Mouse (Mus musculus) spleen, embryonic (tissue): ENCODE results near the gene Ctdnep1.

Experiments used
- CTCF ChIA-PET: fragments of 350-600 bp; sonication (Branson Sonifier 250); formaldehyde crosslinking; loops from one replicate; lab custom pipeline; 2022; lab: Charles Lee

The Ctdnep1 gene

DNA sequence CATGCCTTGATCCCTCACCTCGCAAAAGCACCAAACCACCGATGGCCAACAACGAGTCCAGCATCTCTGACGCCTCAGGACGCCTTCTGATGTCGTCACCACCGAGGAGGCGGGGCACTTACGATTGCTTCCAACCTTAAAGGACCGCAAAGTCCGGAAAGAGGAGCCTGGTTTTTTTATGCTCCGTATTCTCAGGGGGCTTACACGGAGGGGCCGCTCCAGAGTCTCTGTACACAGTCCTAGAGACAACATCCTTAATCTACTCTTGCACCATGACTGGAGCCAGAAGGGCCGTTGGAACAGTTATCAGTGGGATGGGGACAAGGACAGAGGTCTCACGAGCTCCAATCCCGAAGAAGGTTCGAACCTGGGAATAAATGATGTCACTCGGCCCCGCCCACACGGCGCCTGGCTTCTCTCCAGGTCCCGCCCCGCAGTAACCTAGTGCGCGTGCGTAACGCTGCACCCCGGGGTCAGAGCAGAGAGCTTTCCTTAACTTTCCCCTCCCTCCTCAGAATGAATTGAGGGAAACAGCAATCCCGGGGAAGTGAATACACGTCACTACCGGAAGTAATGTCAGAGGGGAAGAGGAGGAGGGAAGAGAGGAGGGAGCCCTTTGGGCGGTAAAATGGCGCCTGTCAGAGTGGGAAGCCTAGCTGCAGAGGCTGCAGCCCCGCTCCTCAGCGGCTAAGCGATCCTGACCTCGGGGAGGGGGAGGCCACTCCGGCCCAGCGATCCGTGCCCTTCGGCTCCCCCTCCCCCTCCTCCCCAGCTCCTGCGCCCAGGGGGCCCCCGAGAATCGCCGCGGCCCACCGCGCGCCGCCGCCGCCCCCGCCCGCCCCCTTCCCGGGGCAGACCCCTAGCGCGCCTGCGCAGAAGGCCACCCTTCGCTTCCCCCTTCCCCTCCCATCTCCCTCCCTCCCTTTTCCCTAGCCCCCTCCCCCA is 488 bp upstream of the Ctdnep1 start:
- CTCF ChIA-PET = interaction anchor here (0.6 kb wide), 1 partner anchor 21 kb away, joined by 3 read pairs; no protein-coding TSS in a partner anchor

DNA sequence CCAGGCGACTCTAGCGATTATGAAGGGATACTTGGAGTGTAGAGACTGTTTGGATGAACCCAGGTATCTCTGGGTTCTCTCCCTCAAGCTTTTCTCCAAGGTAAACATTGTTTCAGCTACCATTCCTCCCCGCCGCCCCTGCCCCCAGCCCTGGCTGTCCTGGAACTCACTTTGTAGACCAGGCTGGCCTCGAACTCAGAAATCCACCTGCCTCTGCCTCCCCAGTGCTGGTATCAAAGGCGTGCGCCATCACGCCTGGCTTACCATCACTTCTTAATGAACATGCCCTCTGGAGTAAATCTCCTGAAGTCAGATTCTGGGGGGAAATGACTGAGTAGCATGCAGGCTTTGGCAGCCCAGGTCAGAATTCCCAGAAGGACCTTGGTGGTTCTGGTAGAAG is 1.3 kb downstream of the Ctdnep1 start, which contains the start of gene Elp5:
Gene Elp5, minus strand, starts transcription at position 293 of the 400 bp plus-strand sequence.
- CTCF ChIA-PET = interaction anchor here (1.2 kb wide), 1 partner anchor 21 kb away, joined by 3 read pairs; no protein-coding TSS in a partner anchor

DNA sequence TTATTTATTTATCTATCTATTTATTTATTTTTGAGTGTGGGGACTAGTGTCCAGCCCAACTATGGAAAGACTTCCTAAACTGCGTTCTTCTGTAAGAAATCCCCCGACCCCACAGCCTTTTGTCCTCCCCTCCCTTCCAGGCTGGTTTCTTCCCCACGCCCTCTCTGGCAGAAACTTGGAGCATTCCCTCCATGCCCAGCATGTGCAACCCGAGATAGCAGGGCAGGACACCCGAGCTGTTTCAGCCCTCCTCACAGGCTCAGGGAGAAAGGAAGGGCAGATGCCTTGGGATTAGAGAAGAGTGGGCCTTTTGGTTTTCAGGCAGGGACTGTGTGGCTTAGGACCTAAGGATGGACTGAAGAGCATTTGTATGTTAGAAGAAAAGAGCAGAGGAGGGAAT is 1.9 kb downstream of the Ctdnep1 start:
- CTCF ChIA-PET = interaction anchor here (1.2 kb wide), 1 partner anchor 20 kb away, joined by 3 read pairs; no protein-coding TSS in a partner anchor

DNA sequence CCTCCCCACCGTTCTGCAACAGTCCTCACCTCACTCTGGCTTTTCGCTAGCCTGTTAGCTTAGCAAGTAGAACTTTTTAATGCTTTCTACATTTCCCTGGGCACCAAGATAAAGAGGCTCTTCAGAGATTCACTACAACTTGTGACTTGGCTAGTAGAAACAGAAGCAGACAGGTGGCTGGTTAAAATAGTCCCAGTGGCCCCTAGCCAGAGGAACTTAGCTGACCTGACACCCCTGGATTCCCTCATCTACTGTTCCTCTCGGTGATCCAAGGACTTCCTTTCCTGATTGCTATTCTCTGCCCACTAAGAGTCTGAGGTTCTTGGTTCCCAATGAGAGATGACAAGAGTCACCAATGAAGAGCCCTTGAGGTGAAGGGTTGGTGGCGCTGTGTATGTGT is 2.4 kb downstream of the Ctdnep1 start:
- CTCF ChIA-PET = no interaction called here

DNA sequence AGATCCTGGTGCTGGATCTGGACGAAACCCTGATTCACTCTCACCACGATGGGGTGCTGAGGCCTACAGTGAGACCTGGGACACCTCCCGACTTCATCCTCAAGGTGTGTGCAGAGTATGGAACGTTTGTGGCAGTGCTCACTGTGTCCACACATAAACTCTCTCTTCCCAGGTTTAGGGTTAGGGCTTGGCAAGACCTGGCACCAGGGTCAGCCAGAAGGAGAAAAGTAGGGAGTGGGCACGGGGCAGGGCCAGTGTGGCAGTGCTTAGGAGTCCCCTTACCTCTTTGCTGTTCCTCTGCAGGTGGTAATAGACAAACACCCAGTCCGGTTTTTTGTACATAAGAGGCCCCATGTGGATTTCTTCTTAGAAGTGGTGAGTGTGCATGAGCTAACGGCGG is 3.5 kb downstream of the Ctdnep1 start:
- CTCF ChIA-PET = no interaction called here

DNA sequence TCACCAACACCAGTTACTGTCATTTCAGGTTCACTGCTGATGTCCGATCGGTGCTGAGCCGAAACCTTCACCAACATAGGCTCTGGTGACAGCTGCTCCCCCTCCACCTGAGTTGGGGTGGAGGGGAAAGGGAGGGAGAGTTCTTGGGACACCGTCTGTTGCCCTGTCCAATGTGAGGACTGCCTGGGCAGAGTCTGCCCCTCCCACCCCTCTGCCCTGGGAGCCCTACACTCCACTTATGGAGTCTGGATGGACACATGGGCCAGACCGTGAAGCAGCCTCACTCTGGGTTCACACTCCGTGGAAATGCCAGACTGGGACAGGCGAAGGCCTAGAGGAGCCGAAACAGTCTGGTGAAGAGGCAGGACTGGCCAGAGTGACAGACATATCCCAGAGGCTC is 9.0 kb downstream of the Ctdnep1 start:
- CTCF ChIA-PET = no interaction called here

DNA sequence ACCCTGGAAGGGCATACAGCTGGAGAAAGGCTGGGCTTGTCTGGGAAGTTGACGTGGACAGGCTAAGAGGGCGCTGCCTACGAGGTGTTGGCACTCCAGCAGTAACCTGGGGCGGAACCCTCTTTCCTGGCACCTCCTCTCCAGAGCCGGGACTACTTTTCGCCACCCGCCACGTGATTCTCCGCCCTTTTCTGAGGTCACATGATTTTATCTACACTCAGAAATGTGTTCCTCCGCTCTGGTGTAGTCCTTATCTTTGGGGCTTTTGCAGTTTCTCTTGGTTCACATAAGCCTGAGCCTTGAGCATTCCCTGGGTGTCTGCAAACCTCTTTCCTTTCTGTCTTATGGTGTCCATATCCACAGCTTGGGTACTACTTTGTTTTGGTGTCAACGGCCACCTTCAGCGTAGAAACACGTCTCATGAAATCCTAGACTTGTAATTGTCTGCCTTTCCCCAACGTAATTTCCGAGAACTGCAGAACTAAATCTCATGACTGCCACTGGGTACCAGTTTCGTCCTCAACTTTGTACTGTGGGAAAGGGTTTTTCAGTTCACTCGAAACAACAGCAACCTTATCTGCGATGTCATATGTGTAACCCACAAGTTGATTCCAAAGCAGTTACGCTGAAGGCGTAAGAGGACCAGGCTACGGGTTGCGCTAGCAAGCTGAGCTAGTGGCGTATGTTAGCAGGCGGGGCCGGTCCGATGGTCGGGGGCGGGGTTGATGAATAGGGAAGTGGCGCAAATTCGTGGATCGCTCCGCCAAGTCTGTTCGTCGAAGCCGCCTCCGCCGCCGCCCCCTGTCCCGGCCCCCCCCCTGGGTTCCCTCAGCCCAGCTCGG is 10.1 kb downstream of the Ctdnep1 start, which contains the start of gene Gabarap:
Gene Gabarap, plus strand, starts transcription at position 294 of the 842 bp plus-strand sequence.
- CTCF ChIA-PET = no interaction called here

DNA sequence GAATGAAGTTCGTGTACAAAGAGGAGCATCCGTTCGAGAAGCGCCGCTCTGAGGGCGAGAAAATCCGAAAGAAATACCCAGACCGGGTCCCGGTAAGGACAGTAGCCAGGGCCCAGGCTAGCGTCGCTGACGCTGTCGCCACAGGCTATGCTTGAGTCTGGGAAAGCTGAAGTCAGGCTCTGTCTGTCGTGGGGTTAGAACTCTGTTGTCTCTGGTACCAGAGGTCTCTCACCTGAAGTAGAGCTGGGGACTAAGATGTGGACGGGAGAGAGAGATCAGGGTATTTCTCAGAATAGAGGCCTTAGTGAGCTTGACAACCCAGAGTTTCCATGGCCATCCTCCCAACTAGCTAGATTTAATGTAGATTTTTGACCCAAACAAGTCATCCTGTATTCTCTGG is 10.8 kb downstream of the Ctdnep1 start:
- CTCF ChIA-PET = interaction anchor here (0.6 kb wide), 1 partner anchor 36 kb away, joined by 4 read pairs; no protein-coding TSS in a partner anchor

DNA sequence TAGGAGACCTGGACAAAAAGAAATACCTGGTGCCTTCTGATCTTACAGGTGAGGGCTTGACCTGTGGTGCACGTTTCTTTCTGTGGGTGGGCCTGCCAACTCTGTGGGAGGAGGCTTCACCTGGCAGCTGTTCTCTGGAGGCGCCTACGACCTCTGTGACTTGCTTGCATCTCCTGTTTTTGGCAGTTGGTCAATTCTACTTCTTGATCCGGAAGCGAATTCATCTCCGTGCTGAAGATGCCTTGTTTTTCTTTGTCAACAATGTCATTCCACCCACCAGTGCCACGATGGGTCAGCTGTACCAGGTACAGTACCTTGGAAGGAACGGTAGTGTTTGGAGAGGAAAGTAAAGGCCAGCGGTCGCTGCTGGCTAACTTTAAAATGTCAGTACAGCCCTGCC is 11.4 kb downstream of the Ctdnep1 start:
- CTCF ChIA-PET = interaction anchor here (0.6 kb wide), 1 partner anchor 36 kb away, joined by 4 read pairs; no protein-coding TSS in a partner anchor

DNA sequence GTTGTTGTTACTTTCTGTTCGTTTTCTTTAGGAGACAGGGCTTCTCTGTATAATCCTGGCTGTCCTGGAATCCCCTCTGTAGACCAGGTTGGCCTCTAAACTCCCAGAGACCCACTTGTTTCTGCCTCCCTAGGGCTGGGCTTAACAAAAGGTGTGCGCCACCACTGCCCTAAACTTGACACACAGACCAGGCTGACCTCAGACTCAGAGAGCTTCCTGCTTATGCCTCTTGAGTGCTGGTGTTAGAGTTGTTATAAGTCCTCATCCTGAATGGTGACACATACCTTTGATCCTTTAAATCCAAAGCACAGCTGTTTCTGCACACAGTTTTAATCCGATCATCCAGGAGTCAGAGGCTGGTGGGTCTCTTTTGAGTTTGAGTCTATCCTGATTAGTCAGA is 12.0 kb downstream of the Ctdnep1 start:
- CTCF ChIA-PET = no interaction called here

DNA sequence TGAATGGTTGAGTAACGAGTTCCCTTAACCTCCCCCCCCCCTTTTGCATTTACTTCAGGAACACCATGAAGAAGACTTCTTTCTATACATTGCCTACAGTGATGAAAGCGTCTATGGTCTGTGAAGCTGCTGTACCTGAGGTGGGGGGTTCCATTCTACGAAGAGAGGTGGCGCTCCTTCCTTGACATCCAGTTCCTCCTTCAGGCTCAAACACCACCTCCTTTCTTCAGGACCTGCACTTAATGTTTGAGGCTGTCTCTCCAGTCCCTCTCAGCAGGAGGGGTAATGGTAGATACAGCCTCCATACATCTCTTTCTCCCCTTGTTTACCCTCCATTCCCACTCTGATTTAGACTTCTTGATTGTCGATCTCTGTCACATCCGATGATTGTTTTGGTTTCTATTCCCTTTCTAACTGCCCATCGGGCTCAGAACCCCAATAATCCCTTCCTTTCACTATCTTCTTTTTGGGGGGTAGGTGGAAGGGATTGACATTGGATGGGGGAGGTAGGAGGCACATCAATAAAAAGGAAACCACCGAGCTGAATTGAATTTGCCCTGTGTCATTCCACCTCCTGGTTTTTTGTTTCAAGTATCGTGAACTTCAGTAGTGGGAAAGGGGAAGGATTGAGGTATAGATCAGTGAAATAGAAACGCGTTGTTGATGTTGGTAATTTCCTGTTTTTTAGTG is 13.6 kb downstream of the Ctdnep1 start:
- CTCF ChIA-PET = no interaction called here

DNA sequence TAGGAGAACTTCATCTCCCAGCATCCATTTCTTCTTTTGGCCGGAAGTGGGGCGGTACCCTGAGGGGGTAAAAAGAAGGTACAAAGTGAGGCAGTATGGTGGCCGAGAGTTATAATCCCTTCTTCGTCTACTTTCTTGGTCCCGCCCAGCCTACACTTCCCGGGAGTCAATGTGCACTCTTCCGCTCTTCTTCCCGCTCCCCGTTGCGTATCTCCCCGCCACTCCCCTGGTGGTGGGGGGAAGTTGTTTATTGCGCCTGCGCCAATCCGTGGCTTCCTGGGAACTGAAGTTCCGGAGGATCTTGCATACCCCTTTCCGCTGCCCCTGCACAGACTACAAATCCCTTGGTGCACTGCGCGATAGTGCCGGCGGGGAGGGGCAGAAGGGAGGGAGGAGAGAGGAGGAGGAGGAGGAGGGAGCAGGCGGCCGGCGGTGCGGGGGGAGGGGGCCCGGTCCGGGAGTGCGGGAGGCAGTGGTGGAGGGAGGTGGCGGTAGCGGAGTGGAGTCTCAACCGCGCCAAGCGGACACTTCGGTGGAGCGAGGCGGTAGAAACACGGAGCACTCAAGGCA is 14.5 kb downstream of the Ctdnep1 start, which contains the start of gene Phf23:
Gene Phf23, plus strand, starts transcription at position 387 of the 570 bp plus-strand sequence.
- CTCF ChIA-PET = no interaction called here

DNA sequence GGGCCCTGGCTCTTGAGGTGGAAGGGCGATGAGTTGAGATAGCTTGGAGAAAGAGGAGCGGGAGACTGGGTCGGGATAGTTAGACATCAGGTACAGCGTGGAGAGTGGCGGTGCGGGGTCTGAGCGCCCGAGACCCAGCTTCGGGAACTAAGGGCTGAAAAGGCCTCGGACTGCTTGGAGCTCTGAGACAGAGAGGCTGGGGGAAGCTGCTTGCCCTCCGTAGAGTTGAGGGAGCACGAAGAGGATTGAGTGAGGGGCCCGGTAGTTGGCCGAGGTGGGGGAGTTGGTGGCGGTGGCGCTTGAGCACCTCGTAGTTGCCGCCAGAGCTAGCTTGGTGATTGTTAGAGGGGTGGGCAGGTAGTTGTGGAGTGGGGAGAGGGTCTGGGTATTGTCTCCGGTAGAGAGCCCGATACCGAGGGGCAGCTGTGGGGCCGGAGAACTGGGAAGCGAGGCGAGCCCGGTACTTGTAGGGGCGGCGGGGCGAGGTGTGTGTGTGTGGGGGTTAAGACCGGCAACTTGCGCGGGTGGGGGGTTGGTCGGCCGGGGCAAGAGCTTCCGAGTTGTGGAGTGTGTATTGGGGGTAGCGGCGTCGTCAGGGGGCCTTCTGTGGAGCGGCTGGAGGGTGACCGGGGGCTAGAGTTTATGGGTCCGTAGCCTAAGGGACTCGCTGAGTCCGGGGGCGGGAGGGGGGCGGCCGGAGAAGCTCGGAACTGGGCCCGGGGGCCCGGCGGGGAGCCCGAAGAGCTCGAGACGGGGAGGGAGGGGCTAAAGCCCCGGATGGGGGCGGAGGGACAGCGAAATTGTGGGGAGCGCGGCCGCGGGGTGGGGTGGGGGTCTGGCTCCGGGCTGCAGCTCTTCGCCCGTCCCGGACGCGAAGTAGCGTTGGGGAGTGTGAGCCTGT is 15.5 kb downstream of the Ctdnep1 start:
- CTCF ChIA-PET = no interaction called here

DNA sequence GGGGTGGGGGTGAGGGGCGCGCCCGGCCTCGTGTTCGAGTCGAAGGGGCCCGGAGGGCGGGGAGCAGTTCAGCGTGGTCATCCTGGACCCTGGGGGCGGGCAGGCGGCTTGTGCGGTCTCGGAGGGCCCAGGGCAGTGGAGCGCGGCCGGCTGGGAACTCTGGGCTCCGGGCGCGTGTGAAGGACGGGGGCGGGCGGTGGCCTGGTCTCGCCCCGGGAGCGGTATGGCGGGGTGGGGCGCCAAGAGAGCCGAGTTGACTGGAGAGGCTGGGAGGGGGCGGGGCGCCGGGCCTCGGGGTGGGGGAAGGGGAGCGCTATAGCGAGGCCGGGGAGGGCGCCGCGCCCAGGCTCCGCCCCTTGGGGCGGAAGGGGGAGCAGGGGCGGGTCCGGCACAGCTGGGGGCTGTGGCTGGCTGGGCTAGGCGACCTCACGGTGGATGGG is 16.1 kb downstream of the Ctdnep1 start:
- CTCF ChIA-PET = no interaction called here

DNA sequence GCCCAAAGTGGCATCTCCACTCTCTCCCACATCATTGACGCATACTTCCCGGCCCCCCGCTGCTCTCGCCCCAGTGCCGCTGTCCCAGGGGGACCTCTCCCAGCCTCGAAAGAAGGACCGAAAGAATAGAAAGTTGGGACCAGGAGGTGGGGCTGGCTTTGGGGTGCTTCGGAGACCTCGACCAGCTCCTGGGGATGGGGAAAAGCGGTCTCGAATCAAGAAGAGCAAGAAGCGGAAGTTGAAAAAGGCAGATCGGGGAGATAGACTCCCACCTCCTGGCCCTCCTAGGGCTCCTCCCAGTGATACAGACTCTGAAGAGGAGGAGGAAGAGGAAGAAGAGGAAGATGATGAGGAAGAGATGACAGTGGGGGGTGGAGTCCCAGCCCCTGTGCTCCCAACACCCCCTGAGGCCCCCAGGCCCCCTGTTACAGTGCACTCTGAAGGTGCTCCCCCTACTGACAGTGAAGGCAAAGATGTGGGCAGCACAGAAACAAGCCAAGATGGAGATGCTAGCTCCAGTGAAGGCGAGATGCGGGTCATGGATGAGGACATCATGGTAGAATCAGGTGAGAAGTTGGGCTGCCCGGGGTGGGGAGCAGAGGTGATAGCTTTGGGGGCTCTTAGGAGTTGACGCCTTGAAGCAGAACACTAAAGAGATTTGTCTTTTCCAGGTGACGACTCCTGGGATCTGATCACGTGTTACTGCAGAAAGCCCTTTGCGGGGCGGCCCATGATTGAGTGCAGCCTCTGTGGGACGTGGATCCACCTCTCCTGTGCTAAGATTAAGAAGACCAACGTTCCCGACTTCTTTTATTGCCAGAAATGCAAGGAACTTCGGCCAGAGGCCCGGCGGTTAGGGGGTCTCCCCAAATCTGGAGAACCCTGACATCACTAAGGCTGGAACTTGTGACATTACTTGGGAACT is 17.9 kb downstream of the Ctdnep1 start:
- CTCF ChIA-PET = no interaction called here

DNA sequence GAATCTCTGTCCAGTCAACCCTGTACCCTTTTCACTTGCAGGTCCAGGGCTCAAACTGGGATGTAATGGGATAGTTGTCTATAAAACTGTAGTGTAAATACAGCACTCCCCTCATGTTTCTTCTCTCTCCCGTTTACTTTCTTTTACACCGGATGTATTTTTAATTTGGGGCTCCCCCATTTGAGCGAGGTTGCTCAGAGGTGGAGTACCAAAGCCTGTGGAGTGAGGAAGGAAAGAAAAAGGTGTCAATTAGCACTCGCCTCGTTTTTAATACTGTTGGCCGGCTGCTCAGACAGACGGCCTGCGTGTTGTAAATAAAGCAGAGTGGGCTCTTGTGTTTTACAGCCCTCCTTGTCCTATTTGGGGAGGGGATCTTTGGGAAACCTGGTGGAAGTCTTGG is 18.7 kb downstream of the Ctdnep1 start:
- CTCF ChIA-PET = no interaction called here

DNA sequence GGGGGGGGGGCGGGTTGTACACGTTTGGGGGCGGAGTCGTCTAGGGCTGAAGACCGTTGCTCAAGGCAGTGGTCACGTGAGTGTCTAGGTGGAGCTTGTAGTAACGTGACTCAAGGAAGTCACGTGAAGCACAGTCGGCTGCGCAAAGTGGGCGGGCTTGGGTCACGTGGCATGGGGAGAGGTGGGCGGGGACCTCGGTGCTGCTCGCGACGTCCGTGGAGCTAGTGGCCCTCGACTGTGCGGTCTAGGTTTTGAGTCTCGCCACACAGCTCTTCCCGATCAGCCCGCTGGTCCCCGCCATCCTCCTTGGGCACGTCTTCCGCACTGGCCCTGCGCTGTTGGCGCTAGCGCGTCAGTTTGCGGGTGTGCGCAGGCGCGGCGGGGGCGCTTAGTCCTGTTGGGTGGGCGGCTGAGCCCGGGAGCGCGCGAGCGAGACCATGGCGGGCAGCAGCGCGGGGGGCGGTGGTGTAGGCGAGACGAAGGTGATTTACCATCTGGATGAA is 19.5 kb downstream of the Ctdnep1 start, which contains the start of gene Dvl2:
Gene Dvl2, plus strand, starts transcription at position 200 of the 503 bp plus-strand sequence.
- CTCF ChIA-PET = no interaction called here

DNA sequence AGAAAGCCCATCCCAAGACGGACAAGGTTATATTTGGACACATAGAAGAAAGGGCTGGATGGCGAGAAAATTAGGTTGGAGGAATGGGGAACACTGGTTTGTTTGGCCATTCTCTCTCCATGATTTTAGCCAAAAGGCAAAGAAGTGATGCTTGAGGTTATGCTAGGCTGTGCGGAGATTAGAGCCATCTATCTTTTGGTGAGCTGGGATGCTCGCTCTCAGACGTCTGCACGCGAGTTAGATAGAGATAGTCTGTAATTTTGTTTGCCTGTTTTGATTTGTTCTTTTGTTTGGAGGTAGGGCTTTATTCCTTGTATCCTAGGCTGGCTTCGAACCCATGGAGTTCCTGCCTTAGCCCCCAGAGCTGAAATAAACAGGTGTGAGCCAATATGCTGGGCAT is 20.2 kb downstream of the Ctdnep1 start:
- CTCF ChIA-PET = no interaction called here
